23 mouse cellular contexts compared by ENCODE assay signal in the genomic region with DNA sequence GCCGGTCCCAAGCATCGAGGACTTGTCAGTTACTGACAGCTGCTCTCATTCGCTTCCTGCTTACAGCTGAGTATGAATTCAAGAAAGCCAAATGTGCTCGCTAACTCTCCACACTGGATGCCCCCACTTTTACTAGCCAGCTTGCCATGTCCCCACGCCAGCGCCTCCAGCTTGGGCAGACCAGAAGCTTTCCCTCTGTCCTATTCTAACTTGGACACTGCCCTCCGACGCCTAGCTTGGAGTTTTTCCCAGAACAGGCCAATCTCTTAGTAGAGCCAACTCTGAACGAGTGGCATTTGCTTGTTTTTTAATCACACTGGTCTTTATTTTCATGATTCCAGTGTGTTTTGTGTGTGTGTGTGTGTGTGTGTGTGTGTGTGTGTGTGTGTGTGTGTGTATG.
"Had no signal": no experiment of that assay in that cellular context is flagged by ENCODE, and none has a peak within 500 bp of the region (broad histone marks: within the 10 kb centered on the region; RNA-seq: fewer than 3 reads in every experiment).

No protein-coding gene starts in this region.

- ATAC-seq: hindbrain, embryonic 16.5 days; intestine, embryonic 16.5 days; liver, embryonic 12.5 days had no signal

- H3K27ac ChIP-seq: heart, embryonic 10.5 days; hindbrain, embryonic 12.5 days; hindbrain, embryonic 14.5 days; kidney, embryonic 15.5 days; kidney, postnatal 0 days; limb, embryonic 13.5 days; limb, embryonic 15.5 days; liver, embryonic 12.5 days; liver, embryonic 14.5 days had no signal

- H3K4me3 ChIP-seq: heart, embryonic 10.5 days; heart, embryonic 12.5 days; hindbrain, embryonic 12.5 days; kidney, embryonic 15.5 days; limb, embryonic 13.5 days; limb, embryonic 15.5 days; liver, embryonic 12.5 days had no signal

- H3K4me2 ChIP-seq: heart, embryonic 12.5 days; hindbrain, embryonic 12.5 days; hindbrain, embryonic 14.5 days; kidney, embryonic 15.5 days; limb, embryonic 13.5 days; limb, embryonic 15.5 days; liver, embryonic 12.5 days had no signal

- H3K9ac ChIP-seq: heart, embryonic 12.5 days; hindbrain, embryonic 12.5 days; hindbrain, embryonic 14.5 days; kidney, embryonic 15.5 days; limb, embryonic 13.5 days; limb, embryonic 15.5 days; liver, embryonic 12.5 days; liver, embryonic 14.5 days had no signal

- DNase-seq: gastrocnemius, postnatal 14 days; gastrocnemius, postnatal 36 days; heart, adult 18-20 months; heart, postnatal 10 days; kidney, adult 11 months; kidney, adult 2 months; kidney, adult 9 months; kidney, postnatal 14 days; kidney, postnatal 36 days; layer of hippocampus, adult 9-11 months; layer of hippocampus, postnatal 36 days had no signal

- H3K9me3 ChIP-seq: kidney, embryonic 15.5 days; limb, embryonic 15.5 days had no signal

- H3K4me1 ChIP-seq: heart, embryonic 10.5 days; heart, embryonic 12.5 days; kidney, embryonic 15.5 days; limb, embryonic 13.5 days; limb, embryonic 15.5 days; liver, embryonic 12.5 days had no signal

- H3K36me3 ChIP-seq: heart, embryonic 10.5 days; heart, embryonic 12.5 days; hindbrain, embryonic 12.5 days; kidney, embryonic 15.5 days; limb, embryonic 13.5 days; limb, embryonic 15.5 days; liver, embryonic 12.5 days had no signal

- H3K27me3 ChIP-seq: heart, embryonic 12.5 days; hindbrain, embryonic 12.5 days; kidney, embryonic 15.5 days; limb, embryonic 13.5 days; limb, embryonic 15.5 days; liver, embryonic 12.5 days had no signal
